ENCODE assay signal across 20 mouse cellular contexts in genomic region chr11:45237056-45237455, GRCm38 (mm10).
DNase-seq lines count a peak whose midpoint lies in the region; ATAC-seq and TF ChIP-seq lines count a peak whose summit lies in the region.
"Had no signal": no experiment of that assay in that cellular context is flagged by ENCODE, and none has a peak within 500 bp of the region (broad histone marks: within the 10 kb centered on the region; RNA-seq: fewer than 3 reads in every experiment).

No protein-coding gene starts in this region.

- peak overlapping the region; percentile 16; the same call in 1 of the 2 replicates for H3K27ac ChIP-seq in gastrocnemius, adult 2 months
- H3K27ac ChIP-seq: embryonic facial prominence, embryonic 15.5 days; forebrain, embryonic 10.5 days; heart, embryonic 13.5 days; hindbrain, embryonic 14.5 days had no signal

- DNase-seq in gastrocnemius, adult 2 months, result no peak
- no peak for DNase-seq in gastrocnemius, adult 8-10 months (ENCODE audit: low spot score in 2 of 2)
- DNase-seq in ovary, adult 18-20 months (ENCODE audit: low spot score), result peak; percentile 53
- DNase-seq in ovary, postnatal 10 days (ENCODE audit: low spot score), result no peak
- peak; percentile 26 to 62 for DNase-seq in adrenal gland, postnatal 36 days
- peak; percentile 65 for DNase-seq in testis, postnatal 14 days (ENCODE audit: low spot score)
- DNase-seq: cerebellum, adult 11 months; cerebellum, adult 8-10 months; cerebellum, postnatal 14 days; embryo, embryonic 11 days; gastrocnemius, postnatal 14 days; kidney, adult 2 months had no signal

- TF ChIP-seq CTCF in gastrocnemius, adult 2 months (IDR thresholded peaks at IDR 0.05), result no peak

- no peak overlapping the region for H3K4me3 ChIP-seq in gastrocnemius, adult 2 months
- H3K4me3 ChIP-seq: embryonic facial prominence, embryonic 15.5 days; erythroblast, embryonic 14.5 days; forebrain, embryonic 10.5 days; heart, embryonic 13.5 days had no signal

- no peak for ATAC-seq in inflammation-experienced regulatory T-cells, adult 6 months
- ATAC-seq: forebrain, embryonic 14.5 days; intestine, embryonic 16.5 days had no signal

- intact Hi-C loops in gastrocnemius, adult 2 months (cut with DNase I), result no loop called here

Comparison
In these comparisons a context has a peak if more than half of its experiments do, and no peak if none do; other contexts are left out.
1. DNase-seq: peak in ovary, adult 18-20 months (single experiment), adrenal gland, postnatal 36 days (2 of 2) and testis, postnatal 14 days (single experiment); none in gastrocnemius, adult 2 months (single experiment), gastrocnemius, adult 8-10 months (0 of 2) and ovary, postnatal 10 days (single experiment).